Mouse (Mus musculus) stomach, embryonic 15.5 days (tissue): ENCODE data around the gene Adgra3. TPM values are rescaled to one million over a fixed set of nuclear protein-coding genes. Genes with fewer than 3 reads are reported as not detected.
A peak's percentile ranks its signal among the peaks of the same experiment; 100 is the strongest.

Experiments used
- ATAC-seq: fragments of 200-750 bp; cut with Nextera tagmentation; 2 replicates; pipeline ENCODE4 v1.8.0; 2017; ENCODE audit warnings: low read depth, moderate number of reproducible peaks, moderate TSS enrichment; ENCODE audit not compliant: insufficient read depth, low FRiP score
- H3K27ac ChIP-seq: fragments of 300-500 bp; sonication (generic); 2 replicates; pipeline ENCODE4 v1.5.1; 2015; ENCODE audit warnings: mild to moderate bottlenecking, inconsistent platforms
- H3K27me3 ChIP-seq: fragments of 300-500 bp; sonication (generic); replicated peaks from 2 replicates; pipeline ENCODE4 v1.6.1; 2015; ENCODE audit warnings: inconsistent platforms
- H3K36me3 ChIP-seq: fragments of 300-500 bp; sonication (generic); 2 replicates; pipeline ENCODE4 v1.6.1; 2015; ENCODE audit warnings: inconsistent platforms
- H3K4me1 ChIP-seq: fragments of 300-500 bp; sonication (generic); 2 replicates; pipeline ENCODE4 v1.6.1; 2015; ENCODE audit warnings: inconsistent platforms
- H3K4me2 ChIP-seq: fragments of 300-500 bp; sonication (generic); 2 replicates; pipeline ENCODE4 v1.6.1; 2015; ENCODE audit warnings: mild to moderate bottlenecking, inconsistent platforms
- H3K4me3 ChIP-seq: fragments of 300-500 bp; sonication (generic); replicated peaks from 2 replicates; pipeline ENCODE4 v1.5.1; 2015; ENCODE audit warnings: inconsistent platforms
- H3K9ac ChIP-seq: fragments of 300-500 bp; sonication (generic); 2 replicates; pipeline ENCODE4 v1.6.1; 2015; ENCODE audit warnings: inconsistent platforms
- H3K9me3 ChIP-seq: fragments of 300-500 bp; sonication (generic); 2 replicates; pipeline ENCODE4 v1.6.1; 2016; ENCODE audit warnings: inconsistent platforms
- WGBS: fragments of 180-500 bp; shearing (Covaris S2); methylation state at CpG from one replicate; pipeline ENCODE4 v1.1.7; 2015; 5-methylcytosine and 5-hydroxymethylcytosine counted together
- polyA plus RNA-seq: library from polyadenylated mRNA; unstranded; fragments of >200 nt; fragmentation: Nextera tagmentation; extraction: Ambion mirVana; gene quantifications from 2 replicates; pipeline ENCODE4 v1.2.1, GENCODE M21; 2015

Adgra3 gene
- polyA plus RNA-seq, 1 experiment from 2014 or later = 20.2 TPM

GRCm38 (mm10) chr5:50048271-50048851 is 10.4 kb downstream of the Adgra3 start:
- Histone ChIP-seq H3K27me3 (no peaks in the 10 kb centered on the region), H3K27ac (no peak overlapping the region), H3K4me1 (peaks cover 14% of the 10 kb centered on the region; the same call in 1 of the 2 replicates), H3K4me2 (no peak overlapping the region), H3K4me3 (no peak overlapping the region), H3K9ac (no peak overlapping the region), H3K9me3 (no peaks in the 10 kb centered on the region), H3K36me3 (no peaks in the 10 kb centered on the region)
- 64% methylated on average over 5 of the region's 5 CpGs for WGBS
- no peak for ATAC-seq

GRCm38 (mm10) chr5:50045180-50045579 is 13.6 kb downstream of the Adgra3 start:
- Histone ChIP-seq H3K4me3 (no peak overlapping the region), H3K27ac (no peak overlapping the region), H3K4me1 (0 out of 2 replicates have a peak, but pooled peaks cover 15% of the 10 kb centered on the region), H3K4me2 (no peak overlapping the region), H3K36me3 (no peaks in the 10 kb centered on the region), H3K27me3 (no peaks in the 10 kb centered on the region), H3K9me3 (no peaks in the 10 kb centered on the region), H3K9ac (no peak overlapping the region)
- 81% methylated on average over 6 of the region's 6 CpGs for WGBS
- no peak for ATAC-seq

- Histone ChIP-seq H3K9me3 (no peaks in the 10 kb centered on the region), H3K27ac (no peak overlapping the region), H3K9ac (no peak overlapping the region), H3K4me3 (no peak overlapping the region), H3K4me1 (0 out of 2 replicates have a peak, but pooled peaks cover 11% of the 10 kb centered on the region), H3K36me3 (no peaks in the 10 kb centered on the region), H3K27me3 (no peaks in the 10 kb centered on the region), H3K4me2 (no peak overlapping the region)
- 81% methylated on average over 4 of the region's 4 CpGs for WGBS
- ATAC-seq = no peak
Measured at GRCm38 (mm10) chr5:50043677-50044076, 15.1 kb downstream of the Adgra3 start.

GRCm38 (mm10) chr5:50042274-50042943 is 16.4 kb downstream of the Adgra3 start:
- Histone ChIP-seq H3K9ac (no peak overlapping the region), H3K27me3 (no peaks in the 10 kb centered on the region), H3K9me3 (no peaks in the 10 kb centered on the region), H3K27ac (no peak overlapping the region), H3K4me2 (no peak overlapping the region), H3K36me3 (no peaks in the 10 kb centered on the region), H3K4me3 (no peak overlapping the region), H3K4me1 (0 out of 2 replicates have a peak, but pooled peaks cover 12% of the 10 kb centered on the region)
- 54% methylated on average over 7 of the region's 7 CpGs for WGBS
- no peak for ATAC-seq

GRCm38 (mm10) chr5:50039521-50039920 is 19.3 kb downstream of the Adgra3 start:
- ATAC-seq = no peak
- no peaks in the 10 kb centered on the region for H3K27me3 ChIP-seq
- 52% methylated on average over 6 of the region's 6 CpGs for WGBS
- H3K4me1 ChIP-seq = peaks cover 16% of the 10 kb centered on the region; the same call in 1 of the 2 replicates
- H3K9me3 ChIP-seq = no peaks in the 10 kb centered on the region
- H3K27ac ChIP-seq = no peak overlapping the region
- H3K4me2 ChIP-seq = no peak overlapping the region
- H3K9ac ChIP-seq = no peak overlapping the region
- H3K4me3 ChIP-seq = no peak overlapping the region
- no peaks in the 10 kb centered on the region for H3K36me3 ChIP-seq

- Histone ChIP-seq H3K4me2 (no peak overlapping the region), H3K36me3 (no peaks in the 10 kb centered on the region), H3K27ac (no peak overlapping the region), H3K9me3 (no peaks in the 10 kb centered on the region), H3K4me3 (no peak overlapping the region), H3K9ac (no peak overlapping the region), H3K27me3 (no peaks in the 10 kb centered on the region), H3K4me1 (peaks cover 26% of the 10 kb centered on the region; the same call in 1 of the 2 replicates)
- ATAC-seq = no peak
- 72% methylated on average over 8 of the region's 8 CpGs for WGBS
Measured at GRCm38 (mm10) chr5:50037666-50038065, 21.1 kb downstream of the Adgra3 start.

- Histone ChIP-seq H3K9ac (no peak overlapping the region), H3K4me1 (peaks cover 21% of the 10 kb centered on the region; the same call in 1 of the 2 replicates), H3K27me3 (no peaks in the 10 kb centered on the region), H3K4me3 (no peak overlapping the region), H3K27ac (no peak overlapping the region), H3K4me2 (no peak overlapping the region), H3K9me3 (no peaks in the 10 kb centered on the region), H3K36me3 (no peaks in the 10 kb centered on the region)
- no peak for ATAC-seq
- WGBS = 74% methylated on average over 8 of the region's 8 CpGs
Measured at GRCm38 (mm10) chr5:50034900-50035514, 23.8 kb downstream of the Adgra3 start.

GRCm38 (mm10) chr5:50034231-50034630 is 24.6 kb downstream of the Adgra3 start:
- Histone ChIP-seq H3K36me3 (no peaks in the 10 kb centered on the region), H3K4me2 (no peak overlapping the region), H3K4me3 (no peak overlapping the region), H3K9ac (no peak overlapping the region), H3K27ac (no peak overlapping the region), H3K27me3 (no peaks in the 10 kb centered on the region), H3K4me1 (peaks cover 20% of the 10 kb centered on the region; the same call in 1 of the 2 replicates), H3K9me3 (no peaks in the 10 kb centered on the region)
- peak; percentile 65; the same call in 1 of the 2 replicates for ATAC-seq
- 41% methylated on average over 6 of the region's 6 CpGs for WGBS

GRCm38 (mm10) chr5:50033660-50034059 is 25.1 kb downstream of the Adgra3 start:
- H3K27ac ChIP-seq = no peak overlapping the region
- H3K27me3 ChIP-seq = no peaks in the 10 kb centered on the region
- H3K9me3 ChIP-seq = no peaks in the 10 kb centered on the region
- H3K4me2 ChIP-seq = no peak overlapping the region
- H3K4me3 ChIP-seq = no peak overlapping the region
- 78% methylated on average over 9 of the region's 9 CpGs for WGBS
- H3K9ac ChIP-seq = no peak overlapping the region
- H3K36me3 ChIP-seq = no peaks in the 10 kb centered on the region
- H3K4me1 ChIP-seq = peaks cover 18% of the 10 kb centered on the region; the same call in 1 of the 2 replicates
- no peak for ATAC-seq

GRCm38 (mm10) chr5:50032332-50032731 is 26.5 kb downstream of the Adgra3 start:
- 61% methylated on average over 5 of the region's 5 CpGs for WGBS
- ATAC-seq = no peak
- H3K4me3 ChIP-seq = no peak overlapping the region
- no peak overlapping the region for H3K27ac ChIP-seq
- no peaks in the 10 kb centered on the region for H3K9me3 ChIP-seq
- H3K36me3 ChIP-seq = no peaks in the 10 kb centered on the region
- no peaks in the 10 kb centered on the region for H3K27me3 ChIP-seq
- no peak overlapping the region for H3K4me2 ChIP-seq
- H3K9ac ChIP-seq = no peak overlapping the region
- H3K4me1 ChIP-seq = peaks cover 19% of the 10 kb centered on the region; the same call in 1 of the 2 replicates

- Histone ChIP-seq H3K9ac (no peak overlapping the region), H3K4me1 (peaks cover 22% of the 10 kb centered on the region; the same call in 1 of the 2 replicates), H3K4me3 (no peak overlapping the region), H3K27ac (no peak overlapping the region), H3K4me2 (no peak overlapping the region), H3K27me3 (no peaks in the 10 kb centered on the region), H3K9me3 (no peaks in the 10 kb centered on the region), H3K36me3 (no peaks in the 10 kb centered on the region)
- no peak for ATAC-seq
- 81% methylated on average over 2 of the region's 2 CpGs for WGBS
Measured at GRCm38 (mm10) chr5:50031763-50032272, 27.0 kb downstream of the Adgra3 start.

GRCm38 (mm10) chr5:50031288-50031687 is 27.5 kb downstream of the Adgra3 start:
- ATAC-seq = no peak
- H3K36me3 ChIP-seq = no peaks in the 10 kb centered on the region
- WGBS = 90% methylated on average over 6 of the region's 6 CpGs
- H3K4me2 ChIP-seq = no peak overlapping the region
- H3K4me3 ChIP-seq = no peak overlapping the region
- H3K9me3 ChIP-seq = no peaks in the 10 kb centered on the region
- peaks cover 25% of the 10 kb centered on the region; the same call in 1 of the 2 replicates for H3K4me1 ChIP-seq
- no peak overlapping the region for H3K9ac ChIP-seq
- no peaks in the 10 kb centered on the region for H3K27me3 ChIP-seq
- H3K27ac ChIP-seq = no peak overlapping the region
